Mouse (Mus musculus) spleen, postnatal 10 days (tissue): ENCODE data around the gene Gm11009.
"Not testable (repeated sequence)": the region's sequence is repeated elsewhere in the genome, so short reads cannot be mapped to it uniquely, and the experiment has no call there.

Source experiments
- DNase-seq, 2 experiments: peaks; one replicate each; pipeline ENCODE4 v3.0.0; 2021 to 2022; ENCODE audit warnings: low spot score in 2 of 2

The Gm11009 gene

DNA sequence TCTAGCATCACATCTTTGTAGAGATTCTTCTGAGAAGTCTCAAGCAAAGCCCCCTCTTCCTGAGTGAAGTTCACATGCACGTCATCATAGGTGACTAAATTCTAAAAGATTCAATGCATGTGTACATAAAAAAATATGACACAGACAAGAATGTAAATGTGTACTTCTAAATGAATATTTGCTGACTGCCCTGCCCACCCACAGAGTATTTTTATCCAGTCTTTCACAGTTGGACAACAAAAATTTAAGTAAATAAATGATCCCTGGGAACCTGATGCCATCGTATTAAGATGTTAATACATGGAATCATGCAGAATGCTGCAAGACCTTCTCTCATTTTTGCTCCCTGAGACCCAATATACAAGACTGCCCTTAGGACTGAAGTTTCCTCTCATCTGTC, at the start of gene Gm11009:
Gm11009 (minus strand) TSS at position 101 of the 400 bp plus-strand sequence.
- DNase-seq: not testable (repeated sequence)
